Mouse (Mus musculus): Measurements from ENCODE around the gene Cybb. TPM values are rescaled to one million over a fixed set of nuclear protein-coding genes. Genes with fewer than 3 reads are reported as not detected.

Cybb gene
- polyA plus RNA-seq (2017; shearing (Covaris generic)) = 41.4 TPM

GRCm38 (mm10) chrX:9487671-9488070 lies at the start of gene Cybb:
Gene Cybb (minus strand): TSS chrX:9487771.

Other genes starting within 250 kb of the Cybb start
- not detected for gene Gm14862, start 230.9 kb downstream of the Cybb start, polyA plus RNA-seq (2017; shearing (Covaris generic))
- gene Xk, start 215.0 kb downstream of the Cybb start, polyA plus RNA-seq (2017; shearing (Covaris generic)) = 0.61 TPM
- gene H2al1m, start 204.0 kb downstream of the Cybb start, polyA plus RNA-seq (2017; shearing (Covaris generic)) = not detected
- not detected for gene H2al1k, start 137.1 kb downstream of the Cybb start, polyA plus RNA-seq (2017; shearing (Covaris generic))
- gene H2al1o, start 84.6 kb upstream of the Cybb start, polyA plus RNA-seq (2017; shearing (Covaris generic)) = not detected
- gene Dynlt3, start 175.2 kb upstream of the Cybb start, polyA plus RNA-seq (2017; shearing (Covaris generic)) = 44.2 TPM